Mouse (Mus musculus) ovary, adult 18-20 months (tissue): ENCODE measurements around the gene Synj2.

Experiments
- DNase-seq: peaks from one replicate; pipeline ENCODE4 v3.0.0; 2022; ENCODE audit warnings: low spot score, mixed read lengths

Synj2 gene

GRCm38 (mm10) chr17:5935680-5936079, 5.4 kb upstream of the Synj2 start:
- DNase-seq = no peak

GRCm38 (mm10) chr17:5936276-5936675, 4.8 kb upstream of the Synj2 start:
- DNase-seq = no peak

GRCm38 (mm10) chr17:5937441-5937840, 3.6 kb upstream of the Synj2 start:
- peak; percentile 55 for DNase-seq

GRCm38 (mm10) chr17:5939871-5940270, 1.2 kb upstream of the Synj2 start:
- DNase-seq = no peak

- DNase-seq = peak; percentile 74
These were observed 288 bp upstream of the Synj2 start for GRCm38 (mm10) chr17:5940792-5941191.

- DNase-seq = no peak
These were observed 1.1 kb downstream of the Synj2 start for GRCm38 (mm10) chr17:5942156-5942555.

GRCm38 (mm10) chr17:5943053-5943452, 2.0 kb downstream of the Synj2 start:
- DNase-seq = no peak

- no peak for DNase-seq
These were observed 6.0 kb downstream of the Synj2 start for GRCm38 (mm10) chr17:5947039-5947438.

GRCm38 (mm10) chr17:5952455-5952854, 11.4 kb downstream of the Synj2 start:
- DNase-seq = no peak

GRCm38 (mm10) chr17:5956350-5957000, 15.4 kb downstream of the Synj2 start:
- no peak for DNase-seq

- no peak for DNase-seq
These were observed 16.0 kb downstream of the Synj2 start for GRCm38 (mm10) chr17:5957097-5957496.

- DNase-seq = no peak
These were observed 17.1 kb downstream of the Synj2 start for GRCm38 (mm10) chr17:5958229-5958628.

GRCm38 (mm10) chr17:5958636-5959035, 17.6 kb downstream of the Synj2 start:
- DNase-seq = no peak

GRCm38 (mm10) chr17:5959096-5959495, 18.0 kb downstream of the Synj2 start:
- DNase-seq = no peak

- DNase-seq = no peak
These were observed 18.7 kb downstream of the Synj2 start for GRCm38 (mm10) chr17:5959802-5960201.

GRCm38 (mm10) chr17:5963766-5964165, 22.7 kb downstream of the Synj2 start:
- DNase-seq = no peak

- no peak for DNase-seq
These were observed 24.2 kb downstream of the Synj2 start for GRCm38 (mm10) chr17:5965084-5965781.

- no peak for DNase-seq
These were observed 25.6 kb downstream of the Synj2 start for GRCm38 (mm10) chr17:5966706-5967105.

GRCm38 (mm10) chr17:5968562-5968961, 27.5 kb downstream of the Synj2 start:
- no peak for DNase-seq

- DNase-seq = no peak
These were observed 28.2 kb downstream of the Synj2 start for GRCm38 (mm10) chr17:5969246-5969645.

GRCm38 (mm10) chr17:5970298-5970821, 29.3 kb downstream of the Synj2 start:
- DNase-seq = no peak

- DNase-seq = no peak
These were observed 32.5 kb downstream of the Synj2 start for GRCm38 (mm10) chr17:5973536-5973935.
